ENCODE assay signal across 21 mouse cellular contexts in genomic region chr3:101497432-101498030, GRCm38 (mm10).
DNase-seq lines count a peak whose midpoint lies in the region; ATAC-seq and TF ChIP-seq lines count a peak whose summit lies in the region.
"Had no signal": no experiment of that assay in that cellular context is flagged by ENCODE, and none has a peak within 500 bp of the region (broad histone marks: within the 10 kb centered on the region; RNA-seq: fewer than 3 reads in every experiment).

No protein-coding gene starts in this region.

- no peaks in the 10 kb centered on the region for H3K36me3 ChIP-seq in C2C12 (ENCODE audit: control insufficient read depth, insufficient read depth)
- H3K36me3 ChIP-seq in embryonic facial prominence, embryonic 10.5 days (replicated peaks) = no peaks in the 10 kb centered on the region
- H3K36me3 ChIP-seq: forebrain, embryonic 12.5 days; neural tube, embryonic 13.5 days had no signal

- peak; percentile 27 for ATAC-seq in megakaryocyte progenitor cell, adult 5-6 weeks (replicated peaks; ENCODE audit: poor library complexity)
- ATAC-seq in cerebellum, adult (ENCODE audit: insufficient number of reproducible peaks, low FRiP score, low TSS enrichment) = no peak

- H3ac ChIP-seq in C2C12 (ENCODE audit: control insufficient read depth, insufficient read length, low read depth) = no peak overlapping the region

- 77% methylated on average over 10 of the region's 10 CpGs for WGBS in embryonic facial prominence, embryonic 10.5 days
- WGBS in lung, adult 2 months = 88% methylated on average over 10 of the region's 10 CpGs

- peaks cover 35% of the 10 kb centered on the region for H3K4me1 ChIP-seq in embryonic facial prominence, embryonic 10.5 days
- peaks cover 6% of the 10 kb centered on the region for H3K4me1 ChIP-seq in lung, adult 2 months (ENCODE audit: control insufficient read depth, insufficient read depth, low read length)

- no peak for TF ChIP-seq CTCF in C2C12 (IDR thresholded peaks at IDR 0.05; ENCODE audit: control insufficient read depth, insufficient read depth, insufficient read length)
- TF ChIP-seq CTCF in lung, adult 2 months (IDR thresholded peaks at IDR 0.05; ENCODE audit: insufficient read depth, low read length) = no peak

- H3K79me2 ChIP-seq in C2C12 (ENCODE audit: control insufficient read depth, insufficient read depth) = no peaks in the 10 kb centered on the region

- no peak overlapping the region for H3K4me3 ChIP-seq in C2C12 (ENCODE audit: insufficient read depth, poor library complexity, severe bottlenecking)
- H3K4me3 ChIP-seq in embryonic facial prominence, embryonic 10.5 days = no peak overlapping the region
- H3K4me3 ChIP-seq in lung, adult 2 months (replicated peaks; ENCODE audit: extremely low read depth, low read depth, low read length) = no peak overlapping the region
- H3K4me3 ChIP-seq: forebrain, embryonic 12.5 days; left cerebral cortex, adult 2 months; neural tube, embryonic 13.5 days had no signal

- H3K9me3 ChIP-seq in embryonic facial prominence, embryonic 10.5 days = no peaks in the 10 kb centered on the region
- H3K9me3 ChIP-seq: forebrain, embryonic 12.5 days; neural tube, embryonic 13.5 days had no signal

- TF ChIP-seq POLR2A in lung, adult 2 months (IDR thresholded peaks at IDR 0.05; ENCODE audit: borderline replicate concordance, extremely low read depth, low read depth, low read length) = no peak

- no peaks in the 10 kb centered on the region for H3K79me3 ChIP-seq in C2C12 (ENCODE audit: low read depth)

- no peaks in the 10 kb centered on the region for H3K27me3 ChIP-seq in C2C12 (ENCODE audit: control insufficient read depth, insufficient read depth, insufficient read length)
- peaks cover 20% of the 10 kb centered on the region for H3K27me3 ChIP-seq in embryonic facial prominence, embryonic 10.5 days (replicated peaks; ENCODE audit: low read depth, poor library complexity, severe bottlenecking)
- H3K27me3 ChIP-seq: neural tube, embryonic 13.5 days had no signal

- intact Hi-C loops in left cerebral cortex, postnatal 4 days (cut with DNase I) = no loop called here

- DNase-seq in embryonic facial prominence, embryonic 10.5 days (ENCODE audit: low spot score) = peak; percentile 25
- DNase-seq in thymus, postnatal 10 days (ENCODE audit: low spot score in 2 of 2) = peak; percentile 65 to 69
- no peak for DNase-seq in spleen, adult 12 weeks (ENCODE audit: low spot score)
- DNase-seq in left cerebral cortex, postnatal 4 days = no peak
- no peak for DNase-seq in lung, adult 2 months
- DNase-seq: adrenal gland, postnatal 25 days; cerebellum, adult 9-11 months; heart, postnatal 10 days; kidney, adult 8-10 months; kidney, postnatal 10 days; lung, adult 18-20 months; lung, postnatal 14 days; midbrain, embryonic 14.5 days; spleen, adult 18-20 months had no signal

- no peak overlapping the region for H3K27ac ChIP-seq in embryonic facial prominence, embryonic 10.5 days (replicated peaks)
- H3K27ac ChIP-seq: forebrain, embryonic 12.5 days; hindbrain, embryonic 14.5 days; left cerebral cortex, adult 2 months; neural tube, embryonic 13.5 days had no signal

TF ChIP-seq in C2C12, 6 proteins besides CTCF, POLR2A, EP300 and RAD21:
- TF ChIP-seq USF1 (IDR thresholded peaks at IDR 0.05; ENCODE audit: low read depth) = no peak
- TF ChIP-seq MYOD1 (IDR thresholded peaks at IDR 0.05; ENCODE audit: control insufficient read depth, insufficient read length, low read depth) = peak; percentile 53
- no peak for TF ChIP-seq MAX (IDR thresholded peaks at IDR 0.05)
- TF ChIP-seq CEBPB (IDR thresholded peaks at IDR 0.05; ENCODE audit: low read depth) = no peak
- TF ChIP-seq MYOG (IDR thresholded peaks at IDR 0.05; ENCODE audit: control insufficient read depth, extremely low read depth, insufficient read length) = no peak
- no peak for TF ChIP-seq FOSL1 (IDR thresholded peaks at IDR 0.05; ENCODE audit: insufficient read depth, low read length, poor library complexity, severe bottlenecking)

Comparison
In these comparisons a context has a peak if more than half of its experiments do, and no peak if none do; other contexts are left out.
1. DNase-seq: peak in embryonic facial prominence, embryonic 10.5 days (single experiment) and thymus, postnatal 10 days (2 of 2); none in spleen, adult 12 weeks (single experiment), left cerebral cortex, postnatal 4 days (single experiment) and lung, adult 2 months (single experiment).